Mouse (Mus musculus): Measurements from ENCODE around the gene Gm48551.

The Gm48551 gene

GRCm38 (mm10) chr10:81356991-81357844 lies 27.0 kb upstream of the Gm48551 start, which contains the start of gene Mfsd12:
Mfsd12 (plus strand) TSS chr10:81357491.
- peak; percentile 84 for DNase-seq (ENCODE audit: low read depth, low spot score)

GRCm38 (mm10) chr10:81358209-81358608 lies 26.1 kb upstream of the Gm48551 start:
- DNase-seq (ENCODE audit: low read depth, low spot score), result no peak

- no peak for DNase-seq (ENCODE audit: low read depth, low spot score)
These were observed 25.4 kb upstream of the Gm48551 start for GRCm38 (mm10) chr10:81358841-81359240.

GRCm38 (mm10) chr10:81360721-81361120 lies 23.5 kb upstream of the Gm48551 start:
- no peak for DNase-seq (ENCODE audit: low read depth, low spot score)

GRCm38 (mm10) chr10:81362336-81362949 lies 21.8 kb upstream of the Gm48551 start:
- DNase-seq (ENCODE audit: low read depth, low spot score), result no peak

- DNase-seq (ENCODE audit: low read depth, low spot score), result no peak
These were observed 20.6 kb upstream of the Gm48551 start for GRCm38 (mm10) chr10:81363436-81364346.

GRCm38 (mm10) chr10:81364666-81365065 lies 19.6 kb upstream of the Gm48551 start:
- DNase-seq (ENCODE audit: low read depth, low spot score), result no peak

GRCm38 (mm10) chr10:81365073-81365472 lies 19.2 kb upstream of the Gm48551 start:
- no peak for DNase-seq (ENCODE audit: low read depth, low spot score)

- DNase-seq (ENCODE audit: low read depth, low spot score), result no peak
These were observed 18.4 kb upstream of the Gm48551 start, which contains the start of gene 4930404N11Rik for GRCm38 (mm10) chr10:81365672-81366476. 4930404N11Rik (minus strand) TSS chr10:81365816.

GRCm38 (mm10) chr10:81366477-81367206 lies 17.6 kb upstream of the Gm48551 start:
- DNase-seq (ENCODE audit: low read depth, low spot score), result no peak

- no peak for DNase-seq (ENCODE audit: low read depth, low spot score)
These were observed 17.1 kb upstream of the Gm48551 start for GRCm38 (mm10) chr10:81367207-81367495.

- no peak for DNase-seq (ENCODE audit: low read depth, low spot score)
These were observed 8.9 kb upstream of the Gm48551 start for GRCm38 (mm10) chr10:81375322-81375721.

GRCm38 (mm10) chr10:81376561-81377361 lies 7.5 kb upstream of the Gm48551 start:
- no peak for DNase-seq (ENCODE audit: low read depth, low spot score)

GRCm38 (mm10) chr10:81377362-81377664 lies 7.0 kb upstream of the Gm48551 start:
- DNase-seq (ENCODE audit: low read depth, low spot score), result no peak

GRCm38 (mm10) chr10:81377793-81378552 lies 6.3 kb upstream of the Gm48551 start, which contains the start of gene Fzr1:
Fzr1 (minus strand) TSS chr10:81378516.
- DNase-seq (ENCODE audit: low read depth, low spot score), result no peak

- DNase-seq (ENCODE audit: low read depth, low spot score), result peak; percentile 100
These were observed 5.6 kb upstream of the Gm48551 start for GRCm38 (mm10) chr10:81378553-81379182.

- no peak for DNase-seq (ENCODE audit: low read depth, low spot score)
These were observed 5.1 kb upstream of the Gm48551 start for GRCm38 (mm10) chr10:81379183-81379553.

- no peak for DNase-seq (ENCODE audit: low read depth, low spot score)
These were observed 4.4 kb upstream of the Gm48551 start for GRCm38 (mm10) chr10:81379809-81380378.
